Mouse (Mus musculus) effector memory CD4-positive, alpha-beta T cell, adult 5 months (primary cell): Measurements from ENCODE around the gene Ppp2r1a. TPM values are rescaled to one million over a fixed set of nuclear protein-coding genes. Genes with fewer than 3 reads are reported as not detected.

Experiments used
- polyA plus RNA-seq: library from polyadenylated mRNA; unstranded; fragments of 100-300 nt; shearing (Covaris generic); gene quantifications from one replicate; pipeline ENCODE4 v1.2.1, GENCODE M21; 2017

Ppp2r1a gene
- 288 TPM for polyA plus RNA-seq

GRCm38 (mm10) chr17:20944985-20945891 lies at the start of gene Ppp2r1a:
Gene Ppp2r1a, plus strand, starts transcription at chr17:20945311.

DNA sequence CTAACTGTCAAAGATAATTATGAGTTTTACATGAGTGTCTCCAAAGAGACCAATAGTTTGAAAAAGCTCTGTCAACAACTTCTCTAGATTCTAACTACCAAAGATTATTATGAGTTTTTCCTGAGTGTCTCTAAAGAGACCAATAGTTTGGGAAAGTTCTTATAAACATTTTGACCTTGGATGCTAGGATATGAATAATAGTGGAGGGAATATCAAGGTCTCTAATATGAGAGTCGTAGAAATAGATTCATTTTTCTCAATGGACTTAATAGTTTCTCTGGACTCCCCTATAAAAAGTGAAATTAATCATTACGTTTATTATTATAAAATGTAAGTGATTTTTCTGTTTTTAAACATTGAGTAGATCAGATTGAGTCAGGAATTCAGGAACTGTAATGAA lies 40.1 kb upstream of the Ppp2r1a start, which contains the start of gene Vmn1r231:
Gene Vmn1r231 (minus strand): TSS at position 101 of the 400 bp plus-strand sequence.

DNA sequence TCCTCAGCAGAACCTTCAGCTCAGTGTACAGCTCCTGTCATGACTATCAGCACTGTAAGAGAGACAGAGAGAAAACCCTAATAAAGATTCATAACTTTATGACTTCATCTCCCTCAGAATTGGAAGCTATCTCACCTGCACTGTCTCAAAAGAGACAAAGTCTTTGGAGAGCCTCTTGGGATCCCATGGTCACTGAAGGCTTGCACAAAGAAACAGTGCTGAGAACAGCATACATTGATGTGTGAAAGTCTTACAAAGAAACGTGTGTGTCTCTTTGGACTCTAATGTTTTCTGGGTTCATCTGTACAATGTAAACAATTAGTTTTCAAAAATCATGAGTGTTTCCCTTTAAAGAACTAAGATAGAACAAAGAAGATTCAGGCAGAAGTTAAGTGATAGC lies 25.5 kb upstream of the Ppp2r1a start, which contains the start of gene Vmn1r232:
Gene Vmn1r232 (minus strand): TSS at position 101 of the 400 bp plus-strand sequence.

DNA sequence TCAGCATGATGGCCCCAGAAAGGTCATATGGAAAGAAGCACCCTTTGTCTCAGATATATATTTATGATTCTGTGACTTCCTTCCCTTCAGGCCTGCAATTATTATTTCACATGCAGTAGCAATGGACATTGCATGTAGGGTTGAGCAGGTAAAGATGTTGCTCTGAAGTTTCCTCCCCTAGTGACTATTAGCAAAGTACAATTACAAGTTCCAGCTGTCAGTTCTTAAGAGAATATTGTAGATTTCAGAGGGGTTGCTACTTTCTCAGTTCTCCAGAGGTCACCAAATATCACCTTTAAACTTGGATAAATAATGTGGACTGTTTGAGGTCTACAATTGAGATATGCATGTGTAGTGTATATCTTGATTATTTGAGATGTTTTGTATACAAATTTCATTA lies 51.3 kb downstream of the Ppp2r1a start, which contains the start of gene Vmn1r233:
Gene Vmn1r233 (minus strand): TSS at position 101 of the 400 bp plus-strand sequence.

GRCm38 (mm10) chr17:21008382-21009331 lies 63.5 kb downstream of the Ppp2r1a start, which contains the start of gene Zfp160:
Gene Zfp160, plus strand, starts transcription at chr17:21008903.

Other genes starting within 250 kb of the Ppp2r1a start
- not detected for gene Vmn1r227, start 215.5 kb upstream of the Ppp2r1a start, polyA plus RNA-seq
- gene Vmn1r228, start 159.2 kb upstream of the Ppp2r1a start, polyA plus RNA-seq = not detected
- 0.04 TPM for gene Vmn1r229, start 133.8 kb upstream of the Ppp2r1a start, polyA plus RNA-seq
- not detected for gene Vmn1r230, start 104.9 kb upstream of the Ppp2r1a start, polyA plus RNA-seq
- not detected for gene Vmn1r231, start 40.2 kb upstream of the Ppp2r1a start, polyA plus RNA-seq
- gene Vmn1r232, start 25.6 kb upstream of the Ppp2r1a start, polyA plus RNA-seq = not detected
- 0.16 TPM for gene Vmn1r233, start 51.2 kb downstream of the Ppp2r1a start, polyA plus RNA-seq
- 7.5 TPM for gene Zfp160, start 63.6 kb downstream of the Ppp2r1a start, polyA plus RNA-seq